Mouse (Mus musculus): ENCODE data around the gene Slc45a2. TPM values are rescaled to one million over a fixed set of nuclear protein-coding genes. Genes with fewer than 3 reads are reported as not detected.
A peak's percentile ranks its signal among the peaks of the same experiment; 100 is the strongest.

Gene Slc45a2
- polyA plus RNA-seq, 1 experiment from 2014 or later, result not detected

GRCm38 (mm10) chr15:11035947-11036474 is 35.5 kb downstream of the Slc45a2 start:
- peak overlapping the region; percentile 41 to 43; a peak in 3 of 4 replicates for H3K4me3 ChIP-seq (ENCODE audit: control insufficient read depth in 1 of 2, insufficient read depth in 1 of 2, low read depth in 1 of 2, low read length in 2 of 2)
- no peaks in the 10 kb centered on the region for H3K9me3 ChIP-seq (ENCODE audit: control insufficient read depth, low read length)
- H3K9ac ChIP-seq (ENCODE audit: low read length), result no peak overlapping the region
- ATAC-seq (ENCODE audit: insufficient number of reproducible peaks, insufficient read depth, low FRiP score, low read depth), result no peak
- H3K27me3 ChIP-seq (ENCODE audit: control insufficient read depth, insufficient read depth, low read length), result peaks cover 48% of the 10 kb centered on the region
- H3K4me1 ChIP-seq (ENCODE audit: control insufficient read depth in 2 of 2, insufficient read depth in 2 of 2, low read length in 2 of 2), result peaks cover 0 to 11% of the 10 kb centered on the region in 2 experiments; a peak in 3 of 4 replicates
- no peaks in the 10 kb centered on the region for H3K36me3 ChIP-seq (ENCODE audit: control insufficient read depth, insufficient read depth, low read length)
- 6% methylated on average over 34 of the region's 34 CpGs for WGBS
- H3K27ac ChIP-seq (replicated peaks in 1 of 2; ENCODE audit: control insufficient read depth in 1 of 2, insufficient read depth in 1 of 2, low read depth in 2 of 2, low read length in 2 of 2), result no peak overlapping the region
- peak overlapping the region; percentile 67 for H3K4me2 ChIP-seq (ENCODE audit: low read length)

GRCm38 (mm10) chr15:11036535-11037375 is 36.2 kb downstream of the Slc45a2 start:
- Histone ChIP-seq H3K36me3 (ENCODE audit: control insufficient read depth, insufficient read depth, low read length) (no peaks in the 10 kb centered on the region), H3K27me3 (ENCODE audit: control insufficient read depth, insufficient read depth, low read length) (peaks cover 48% of the 10 kb centered on the region), H3K4me2 (ENCODE audit: low read length) (peak overlapping the region; percentile 67), H3K4me3 (ENCODE audit: control insufficient read depth in 1 of 2, insufficient read depth in 1 of 2, low read depth in 1 of 2, low read length in 2 of 2) (peak overlapping the region; percentile 41 to 43), H3K27ac (replicated peaks in 1 of 2; ENCODE audit: control insufficient read depth in 1 of 2, insufficient read depth in 1 of 2, low read depth in 2 of 2, low read length in 2 of 2) (no peak overlapping the region), H3K4me1 (ENCODE audit: control insufficient read depth in 2 of 2, insufficient read depth in 2 of 2, low read length in 2 of 2) (peaks cover 0 to 11% of the 10 kb centered on the region in 2 experiments; a peak in 3 of 4 replicates), H3K9me3 (ENCODE audit: control insufficient read depth, low read length) (no peaks in the 10 kb centered on the region), H3K9ac (ENCODE audit: low read length) (no peak overlapping the region)
- 0 out of 2 replicates have a peak, but pooled peaks have one; percentile 17 for ATAC-seq (ENCODE audit: insufficient number of reproducible peaks, insufficient read depth, low FRiP score, low read depth)
- WGBS, result 3% methylated on average over 49 of the region's 49 CpGs

- 10% methylated on average over 8 of the region's 8 CpGs for WGBS
- no peak for ATAC-seq (ENCODE audit: insufficient number of reproducible peaks, insufficient read depth, low FRiP score, low read depth)
- no peak overlapping the region for H3K9ac ChIP-seq (ENCODE audit: low read length)
- peaks cover 0 to 11% of the 10 kb centered on the region in 2 experiments; a peak in 3 of 4 replicates for H3K4me1 ChIP-seq (ENCODE audit: control insufficient read depth in 2 of 2, insufficient read depth in 2 of 2, low read length in 2 of 2)
- peak overlapping the region; percentile 67 for H3K4me2 ChIP-seq (ENCODE audit: low read length)
- H3K27ac ChIP-seq (replicated peaks in 1 of 2; ENCODE audit: control insufficient read depth in 1 of 2, insufficient read depth in 1 of 2, low read depth in 2 of 2, low read length in 2 of 2), result no peak overlapping the region
- peaks cover 48% of the 10 kb centered on the region for H3K27me3 ChIP-seq (ENCODE audit: control insufficient read depth, insufficient read depth, low read length)
- peak overlapping the region; percentile 41 to 43; a peak in 2 of 4 replicates for H3K4me3 ChIP-seq (ENCODE audit: control insufficient read depth in 1 of 2, insufficient read depth in 1 of 2, low read depth in 1 of 2, low read length in 2 of 2)
- no peaks in the 10 kb centered on the region for H3K9me3 ChIP-seq (ENCODE audit: control insufficient read depth, low read length)
- no peaks in the 10 kb centered on the region for H3K36me3 ChIP-seq (ENCODE audit: control insufficient read depth, insufficient read depth, low read length)
Observed at GRCm38 (mm10) chr15:11037376-11037695, 36.8 kb downstream of the Slc45a2 start.

GRCm38 (mm10) chr15:11037711-11038110 is 37.2 kb downstream of the Slc45a2 start, which contains the start of gene Rxfp3:
TSS of gene Rxfp3 (minus strand) at chr15:11037991.
- Histone ChIP-seq H3K27me3 (ENCODE audit: control insufficient read depth, insufficient read depth, low read length) (peaks cover 48% of the 10 kb centered on the region), H3K9ac (ENCODE audit: low read length) (no peak within 1 kb of the TSS), H3K4me2 (ENCODE audit: low read length) (peak within 1 kb of the TSS; percentile 67), H3K4me3 (ENCODE audit: control insufficient read depth in 1 of 2, insufficient read depth in 1 of 2, low read depth in 1 of 2, low read length in 2 of 2) (peak within 1 kb of the TSS; percentile 41 to 43), H3K27ac (replicated peaks in 1 of 2; ENCODE audit: control insufficient read depth in 1 of 2, insufficient read depth in 1 of 2, low read depth in 2 of 2, low read length in 2 of 2) (no peak within 1 kb of the TSS), H3K4me1 (ENCODE audit: control insufficient read depth in 2 of 2, insufficient read depth in 2 of 2, low read length in 2 of 2) (peaks cover 0 to 11% of the 10 kb centered on the region in 2 experiments; a peak in 3 of 4 replicates), H3K36me3 (ENCODE audit: control insufficient read depth, insufficient read depth, low read length) (no peaks in the 10 kb centered on the region), H3K9me3 (ENCODE audit: control insufficient read depth, low read length) (no peaks in the 10 kb centered on the region)
- no peak for ATAC-seq (ENCODE audit: insufficient number of reproducible peaks, insufficient read depth, low FRiP score, low read depth)
- WGBS, result 6% methylated on average over 16 of the region's 16 CpGs

- H3K27ac ChIP-seq (replicated peaks in 1 of 2; ENCODE audit: control insufficient read depth in 1 of 2, insufficient read depth in 1 of 2, low read depth in 2 of 2, low read length in 2 of 2), result no peak overlapping the region
- H3K36me3 ChIP-seq (ENCODE audit: control insufficient read depth, insufficient read depth, low read length), result no peaks in the 10 kb centered on the region
- no peak overlapping the region for H3K4me3 ChIP-seq (ENCODE audit: control insufficient read depth in 1 of 2, insufficient read depth in 1 of 2, low read depth in 1 of 2, low read length in 2 of 2)
- peaks cover 0 to 11% of the 10 kb centered on the region in 2 experiments; a peak in 3 of 4 replicates for H3K4me1 ChIP-seq (ENCODE audit: control insufficient read depth in 2 of 2, insufficient read depth in 2 of 2, low read length in 2 of 2)
- H3K27me3 ChIP-seq (ENCODE audit: control insufficient read depth, insufficient read depth, low read length), result peaks cover 48% of the 10 kb centered on the region
- no peak overlapping the region for H3K4me2 ChIP-seq (ENCODE audit: low read length)
- 2% methylated on average over 12 of the region's 12 CpGs for WGBS
- H3K9me3 ChIP-seq (ENCODE audit: control insufficient read depth, low read length), result no peaks in the 10 kb centered on the region
- no peak for ATAC-seq (ENCODE audit: insufficient number of reproducible peaks, insufficient read depth, low FRiP score, low read depth)
- no peak overlapping the region for H3K9ac ChIP-seq (ENCODE audit: low read length)
Observed at GRCm38 (mm10) chr15:11038476-11038875, 38.0 kb downstream of the Slc45a2 start.

GRCm38 (mm10) chr15:11040067-11040466 is 39.5 kb downstream of the Slc45a2 start:
- WGBS, result 20% methylated on average over 5 of the region's 5 CpGs
- Histone ChIP-seq H3K9ac (ENCODE audit: low read length) (no peak overlapping the region), H3K4me3 (ENCODE audit: control insufficient read depth in 1 of 2, insufficient read depth in 1 of 2, low read depth in 1 of 2, low read length in 2 of 2) (no peak overlapping the region), H3K4me1 (ENCODE audit: control insufficient read depth in 2 of 2, insufficient read depth in 2 of 2, low read length in 2 of 2) (peaks cover 0 to 11% of the 10 kb centered on the region in 2 experiments; a peak in 3 of 4 replicates), H3K27ac (replicated peaks in 1 of 2; ENCODE audit: control insufficient read depth in 1 of 2, insufficient read depth in 1 of 2, low read depth in 2 of 2, low read length in 2 of 2) (no peak overlapping the region), H3K27me3 (ENCODE audit: control insufficient read depth, insufficient read depth, low read length) (peaks cover 34% of the 10 kb centered on the region), H3K4me2 (ENCODE audit: low read length) (no peak overlapping the region), H3K9me3 (ENCODE audit: control insufficient read depth, low read length) (no peaks in the 10 kb centered on the region), H3K36me3 (ENCODE audit: control insufficient read depth, insufficient read depth, low read length) (no peaks in the 10 kb centered on the region)
- ATAC-seq (ENCODE audit: insufficient number of reproducible peaks, insufficient read depth, low FRiP score, low read depth), result no peak

- peaks cover 0 to 11% of the 10 kb centered on the region in 2 experiments; a peak in 3 of 4 replicates for H3K4me1 ChIP-seq (ENCODE audit: control insufficient read depth in 2 of 2, insufficient read depth in 2 of 2, low read length in 2 of 2)
- no peak for ATAC-seq (ENCODE audit: insufficient number of reproducible peaks, insufficient read depth, low FRiP score, low read depth)
- H3K27ac ChIP-seq (replicated peaks in 1 of 2; ENCODE audit: control insufficient read depth in 1 of 2, insufficient read depth in 1 of 2, low read depth in 2 of 2, low read length in 2 of 2), result no peak overlapping the region
- no peak overlapping the region for H3K9ac ChIP-seq (ENCODE audit: low read length)
- H3K36me3 ChIP-seq (ENCODE audit: control insufficient read depth, insufficient read depth, low read length), result no peaks in the 10 kb centered on the region
- 71% methylated on average over 2 of the region's 2 CpGs for WGBS
- no peaks in the 10 kb centered on the region for H3K9me3 ChIP-seq (ENCODE audit: control insufficient read depth, low read length)
- peaks cover 22% of the 10 kb centered on the region for H3K27me3 ChIP-seq (ENCODE audit: control insufficient read depth, insufficient read depth, low read length)
- H3K4me2 ChIP-seq (ENCODE audit: low read length), result no peak overlapping the region
- H3K4me3 ChIP-seq (ENCODE audit: control insufficient read depth in 1 of 2, insufficient read depth in 1 of 2, low read depth in 1 of 2, low read length in 2 of 2), result no peak overlapping the region
Observed at GRCm38 (mm10) chr15:11041229-11041628, 40.7 kb downstream of the Slc45a2 start.
